Mouse (Mus musculus): ENCODE results near the gene Icmt. TPM values are rescaled to one million over a fixed set of nuclear protein-coding genes. Genes with fewer than 3 reads are reported as not detected.
A peak's percentile ranks its signal among the peaks of the same experiment; 100 is the strongest.

Icmt gene
- polyA plus RNA-seq (2015; fragmentation: Nextera tagmentation; extraction: Ambion mirVana): 20.7 and 21.3 TPM in 2 replicates

DNA sequence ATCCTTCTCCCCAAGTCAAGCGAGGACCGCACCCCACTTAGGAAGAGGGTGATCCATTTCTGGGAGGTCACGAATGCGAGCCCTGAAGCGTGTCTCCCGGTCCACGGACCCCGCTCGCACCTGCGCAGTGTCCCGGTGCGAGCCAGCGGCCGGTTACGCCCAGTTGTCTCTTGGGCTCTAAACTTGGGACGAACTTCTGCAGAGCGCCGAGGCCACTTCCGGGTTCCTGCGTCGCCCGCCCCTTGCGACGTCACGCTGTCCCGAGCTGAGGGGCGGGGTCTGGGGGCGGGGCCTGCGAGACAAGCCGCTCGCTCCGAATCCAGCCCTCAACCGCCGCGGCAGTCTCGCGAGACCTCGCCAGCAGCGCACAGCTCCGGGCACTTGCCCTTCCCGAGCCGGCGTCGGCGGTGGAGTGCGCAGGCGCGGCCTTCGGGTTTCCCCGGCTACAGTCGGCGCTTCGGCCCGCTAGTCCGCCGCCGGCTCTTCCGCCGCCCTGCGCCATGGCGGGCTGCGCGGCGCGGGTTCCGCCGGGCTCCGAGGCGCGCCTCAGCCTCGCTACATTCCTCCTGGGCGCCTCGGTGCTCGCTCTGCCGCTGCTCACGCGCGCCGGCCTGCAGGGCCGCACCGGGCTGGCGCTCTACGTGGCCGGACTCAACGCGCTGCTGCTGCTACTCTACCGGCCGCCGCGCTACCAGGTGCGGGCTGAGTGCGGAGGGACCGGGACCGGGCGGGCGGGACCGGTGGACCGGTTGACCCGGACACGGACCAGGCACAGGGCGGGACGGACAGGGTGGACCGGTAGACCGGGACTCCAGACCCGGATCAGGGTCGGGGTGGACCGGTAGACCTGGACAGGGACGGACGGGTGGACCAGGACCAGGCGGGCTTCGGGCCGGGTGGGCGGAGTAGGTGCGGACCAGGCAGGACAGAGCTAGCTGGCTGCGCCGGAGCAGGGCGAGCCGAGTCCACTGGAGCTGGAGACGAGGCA is at the start of gene Icmt:
Icmt (plus strand) TSS at position 354 of the 988 bp plus-strand sequence.
- Histone ChIP-seq H3K4me2 (ENCODE audit: low read length) (peak within 1 kb of the TSS; percentile 85), H3K4me3 (replicated peaks; ENCODE audit: low read length) (peak within 1 kb of the TSS; percentile 54), H3K27me3 (replicated peaks; ENCODE audit: control insufficient read depth, insufficient read depth, low read length) (peaks cover 30% of the 10 kb centered on the region), H3K36me3 (ENCODE audit: control insufficient read depth, insufficient read depth) (no peaks in the 10 kb centered on the region; the same call in 1 of the 2 replicates), H3K4me1 (replicated peaks; ENCODE audit: control insufficient read depth, insufficient read depth, low read length) (peaks cover 23% of the 10 kb centered on the region), H3K9me3 (ENCODE audit: control insufficient read depth, low read length) (no peaks in the 10 kb centered on the region), H3K27ac (ENCODE audit: low read length) (peak within 1 kb of the TSS; percentile 69; the same call in 1 of the 2 replicates), H3K9ac (replicated peaks; ENCODE audit: low read depth, low read length) (peak within 1 kb of the TSS; percentile 93)
- WGBS: under 1% methylated on average over 119 of the region's 119 CpGs
- ATAC-seq: peak; percentile 96

DNA sequence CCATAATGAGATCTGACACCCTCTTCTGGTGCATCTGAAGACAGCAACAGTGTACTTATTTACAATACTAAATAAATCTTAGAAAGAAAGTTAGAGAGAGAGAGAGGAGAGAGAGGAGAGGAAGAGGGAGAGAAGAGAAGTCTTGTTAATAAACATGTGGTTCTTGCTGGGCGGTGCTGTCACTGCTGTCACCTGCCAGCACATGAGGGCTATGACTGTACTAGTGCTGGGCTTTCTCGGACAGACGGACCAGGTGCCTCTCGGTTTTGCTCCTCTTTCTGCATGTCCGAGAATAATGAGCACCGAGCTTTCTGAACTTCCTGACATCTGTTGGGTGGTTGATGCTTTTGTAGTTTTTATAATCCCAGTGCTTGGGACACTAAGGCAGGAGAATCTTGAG is 46.4 kb upstream of the Icmt start:
- Histone ChIP-seq H3K27me3 (replicated peaks; ENCODE audit: control insufficient read depth, insufficient read depth, low read length) (no peaks in the 10 kb centered on the region), H3K9me3 (ENCODE audit: control insufficient read depth, low read length) (no peaks in the 10 kb centered on the region), H3K36me3 (ENCODE audit: control insufficient read depth, insufficient read depth) (no peaks in the 10 kb centered on the region), H3K9ac (replicated peaks; ENCODE audit: low read depth, low read length) (no peak overlapping the region), H3K4me3 (replicated peaks; ENCODE audit: low read length) (no peak overlapping the region), H3K4me1 (replicated peaks; ENCODE audit: control insufficient read depth, insufficient read depth, low read length) (peaks cover 12% of the 10 kb centered on the region), H3K4me2 (ENCODE audit: low read length) (no peak overlapping the region), H3K27ac (ENCODE audit: low read length) (no peak overlapping the region)
- no peak for ATAC-seq
- 86% methylated on average over 6 of the region's 6 CpGs for whole genome bisulfite sequencing

DNA sequence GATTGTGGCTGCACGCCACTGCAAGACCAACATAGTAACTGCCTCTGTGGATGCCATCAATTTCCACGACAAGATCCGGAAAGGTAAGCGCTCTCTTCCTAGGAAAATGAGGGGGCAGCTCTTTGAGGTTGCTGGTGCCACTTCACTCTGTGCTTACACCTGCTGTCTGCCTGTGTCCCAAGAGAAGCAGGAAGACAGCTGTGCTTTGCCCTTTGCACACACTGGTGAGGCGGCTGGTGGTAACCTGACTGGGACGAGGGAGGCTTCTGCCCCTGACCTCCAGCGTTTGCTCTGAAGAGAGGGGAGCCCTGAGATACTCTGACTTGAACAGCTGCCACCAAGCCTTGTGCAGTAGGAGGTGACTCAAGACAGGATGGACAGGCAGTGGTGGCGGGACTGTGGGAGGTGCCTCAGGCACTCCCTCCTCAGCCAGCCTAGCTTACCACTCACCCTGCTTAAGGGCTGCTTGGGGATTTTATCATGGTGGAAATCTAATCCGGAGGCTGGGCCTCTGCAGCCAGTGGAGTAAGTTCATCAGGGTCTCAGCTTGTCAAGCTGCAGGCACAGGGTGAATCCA is 43.8 kb upstream of the Icmt start:
- WGBS: 83% methylated on average over 9 of the region's 9 CpGs
- Histone ChIP-seq H3K9ac (replicated peaks; ENCODE audit: low read depth, low read length) (no peak overlapping the region), H3K9me3 (ENCODE audit: control insufficient read depth, low read length) (no peaks in the 10 kb centered on the region), H3K27ac (ENCODE audit: low read length) (no peak overlapping the region), H3K4me1 (replicated peaks; ENCODE audit: control insufficient read depth, insufficient read depth, low read length) (peaks cover 12% of the 10 kb centered on the region; the same call in 1 of the 2 replicates), H3K36me3 (ENCODE audit: control insufficient read depth, insufficient read depth) (no peaks in the 10 kb centered on the region), H3K4me3 (replicated peaks; ENCODE audit: low read length) (no peak overlapping the region), H3K4me2 (ENCODE audit: low read length) (no peak overlapping the region), H3K27me3 (replicated peaks; ENCODE audit: control insufficient read depth, insufficient read depth, low read length) (no peaks in the 10 kb centered on the region)
- no peak for ATAC-seq

DNA sequence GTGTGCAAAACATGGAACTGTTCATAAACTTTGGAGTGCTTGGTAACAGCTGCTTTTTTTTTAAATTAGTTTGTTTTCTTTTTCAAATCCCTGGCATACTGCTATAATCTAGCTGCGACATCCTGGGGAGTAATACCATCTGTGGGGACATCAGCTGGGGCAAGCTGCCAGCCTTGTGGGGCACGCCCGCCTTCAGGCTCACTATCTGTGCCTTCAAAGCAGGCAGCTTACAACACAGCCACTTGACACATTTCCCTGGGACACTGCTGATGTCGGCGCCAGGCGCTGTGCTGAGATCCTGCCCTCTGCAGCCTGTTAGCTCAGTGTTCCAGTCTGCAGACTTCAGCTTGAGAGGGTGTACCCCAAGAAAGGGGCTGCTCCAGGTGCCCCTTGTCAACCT is 40.0 kb upstream of the Icmt start:
- Histone ChIP-seq H3K9ac (replicated peaks; ENCODE audit: low read depth, low read length) (no peak overlapping the region), H3K4me3 (replicated peaks; ENCODE audit: low read length) (no peak overlapping the region), H3K36me3 (ENCODE audit: control insufficient read depth, insufficient read depth) (no peaks in the 10 kb centered on the region), H3K9me3 (ENCODE audit: control insufficient read depth, low read length) (no peaks in the 10 kb centered on the region), H3K4me2 (ENCODE audit: low read length) (no peak overlapping the region), H3K27ac (ENCODE audit: low read length) (no peak overlapping the region), H3K27me3 (replicated peaks; ENCODE audit: control insufficient read depth, insufficient read depth, low read length) (no peaks in the 10 kb centered on the region), H3K4me1 (replicated peaks; ENCODE audit: control insufficient read depth, insufficient read depth, low read length) (peaks cover 12% of the 10 kb centered on the region; the same call in 1 of the 2 replicates)
- 44% methylated on average over 6 of the region's 6 CpGs for WGBS
- ATAC-seq: peak; percentile 71

DNA sequence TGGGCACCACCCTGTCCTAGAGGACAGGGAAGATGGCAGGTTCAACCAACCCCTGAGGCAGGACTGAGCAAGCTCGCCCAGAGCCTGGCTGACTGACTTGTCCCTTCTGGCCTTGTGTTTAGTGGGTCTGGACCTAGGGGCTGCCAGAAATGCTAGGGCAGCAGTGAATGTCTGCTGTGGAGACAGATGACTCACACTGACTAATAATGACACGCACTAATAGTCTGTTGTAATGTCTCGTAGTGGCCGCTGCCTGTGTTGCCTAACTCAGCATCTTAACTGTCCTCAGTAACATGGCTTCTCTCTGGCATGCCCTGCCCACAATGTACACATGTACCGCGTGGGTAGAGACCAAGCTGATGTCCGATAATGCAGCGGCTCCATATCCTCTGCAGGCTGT is 36.6 kb upstream of the Icmt start:
- Histone ChIP-seq H3K27me3 (replicated peaks; ENCODE audit: control insufficient read depth, insufficient read depth, low read length) (no peaks in the 10 kb centered on the region), H3K9me3 (ENCODE audit: control insufficient read depth, low read length) (no peaks in the 10 kb centered on the region), H3K36me3 (ENCODE audit: control insufficient read depth, insufficient read depth) (no peaks in the 10 kb centered on the region), H3K4me1 (replicated peaks; ENCODE audit: control insufficient read depth, insufficient read depth, low read length) (peaks cover 22% of the 10 kb centered on the region), H3K27ac (ENCODE audit: low read length) (no peak overlapping the region), H3K9ac (replicated peaks; ENCODE audit: low read depth, low read length) (no peak overlapping the region), H3K4me2 (ENCODE audit: low read length) (no peak overlapping the region), H3K4me3 (replicated peaks; ENCODE audit: low read length) (no peak overlapping the region)
- ATAC-seq: no peak
- WGBS: 93% methylated on average over 8 of the region's 8 CpGs

DNA sequence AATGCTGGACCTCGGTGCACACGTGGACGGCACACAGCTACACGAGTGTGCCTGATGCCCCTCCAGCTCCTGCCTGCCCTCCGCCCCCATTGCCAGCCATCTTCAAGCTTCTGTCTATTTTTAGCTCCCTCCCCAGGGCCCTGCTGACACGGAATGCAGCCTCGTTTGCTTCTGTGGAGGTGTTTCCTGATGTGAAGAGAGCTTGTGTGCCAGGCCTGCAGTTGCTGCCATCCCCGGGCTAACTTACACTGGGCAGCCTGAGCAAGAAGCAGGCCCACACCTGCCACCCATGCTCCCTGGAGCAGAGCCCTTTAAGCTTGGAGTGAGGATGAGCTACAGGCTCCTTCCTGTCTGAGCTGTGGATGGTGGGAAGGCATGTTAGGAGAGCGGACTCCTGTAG is 34.8 kb upstream of the Icmt start:
- WGBS: 76% methylated on average over 9 of the region's 9 CpGs
- Histone ChIP-seq H3K9me3 (ENCODE audit: control insufficient read depth, low read length) (no peaks in the 10 kb centered on the region), H3K9ac (replicated peaks; ENCODE audit: low read depth, low read length) (no peak overlapping the region), H3K4me2 (ENCODE audit: low read length) (no peak overlapping the region), H3K36me3 (ENCODE audit: control insufficient read depth, insufficient read depth) (no peaks in the 10 kb centered on the region), H3K4me3 (replicated peaks; ENCODE audit: low read length) (no peak overlapping the region), H3K4me1 (replicated peaks; ENCODE audit: control insufficient read depth, insufficient read depth, low read length) (peaks cover 26% of the 10 kb centered on the region), H3K27ac (ENCODE audit: low read length) (no peak overlapping the region), H3K27me3 (replicated peaks; ENCODE audit: control insufficient read depth, insufficient read depth, low read length) (no peaks in the 10 kb centered on the region)
- no peak for ATAC-seq

DNA sequence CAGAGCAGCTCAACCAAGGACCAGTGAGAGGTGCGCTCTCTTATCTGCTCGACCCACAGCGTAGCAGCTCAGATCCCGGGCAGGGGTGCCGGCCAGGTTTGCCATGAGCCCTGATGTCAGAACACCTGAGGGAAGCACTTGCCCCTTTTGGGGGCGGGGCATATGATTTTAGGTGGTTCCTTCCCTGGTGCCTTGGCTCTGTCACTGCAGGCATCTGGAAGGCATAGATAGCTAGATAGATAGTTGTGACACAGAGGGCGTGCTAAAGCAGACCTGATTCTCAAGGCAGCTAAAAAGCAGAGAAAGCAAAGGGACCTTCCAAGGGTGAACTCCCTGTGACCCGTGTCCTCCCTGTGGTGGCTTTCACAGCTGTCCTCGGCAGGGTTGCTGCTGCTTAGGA is 33.9 kb upstream of the Icmt start:
- Histone ChIP-seq H3K36me3 (ENCODE audit: control insufficient read depth, insufficient read depth) (no peaks in the 10 kb centered on the region), H3K27me3 (replicated peaks; ENCODE audit: control insufficient read depth, insufficient read depth, low read length) (no peaks in the 10 kb centered on the region), H3K9me3 (ENCODE audit: control insufficient read depth, low read length) (no peaks in the 10 kb centered on the region), H3K4me1 (replicated peaks; ENCODE audit: control insufficient read depth, insufficient read depth, low read length) (peaks cover 25% of the 10 kb centered on the region), H3K4me2 (ENCODE audit: low read length) (no peak overlapping the region), H3K9ac (replicated peaks; ENCODE audit: low read depth, low read length) (no peak overlapping the region), H3K27ac (ENCODE audit: low read length) (no peak overlapping the region), H3K4me3 (replicated peaks; ENCODE audit: low read length) (no peak overlapping the region)
- no peak for ATAC-seq
- 69% methylated on average over 9 of the region's 9 CpGs for WGBS

DNA sequence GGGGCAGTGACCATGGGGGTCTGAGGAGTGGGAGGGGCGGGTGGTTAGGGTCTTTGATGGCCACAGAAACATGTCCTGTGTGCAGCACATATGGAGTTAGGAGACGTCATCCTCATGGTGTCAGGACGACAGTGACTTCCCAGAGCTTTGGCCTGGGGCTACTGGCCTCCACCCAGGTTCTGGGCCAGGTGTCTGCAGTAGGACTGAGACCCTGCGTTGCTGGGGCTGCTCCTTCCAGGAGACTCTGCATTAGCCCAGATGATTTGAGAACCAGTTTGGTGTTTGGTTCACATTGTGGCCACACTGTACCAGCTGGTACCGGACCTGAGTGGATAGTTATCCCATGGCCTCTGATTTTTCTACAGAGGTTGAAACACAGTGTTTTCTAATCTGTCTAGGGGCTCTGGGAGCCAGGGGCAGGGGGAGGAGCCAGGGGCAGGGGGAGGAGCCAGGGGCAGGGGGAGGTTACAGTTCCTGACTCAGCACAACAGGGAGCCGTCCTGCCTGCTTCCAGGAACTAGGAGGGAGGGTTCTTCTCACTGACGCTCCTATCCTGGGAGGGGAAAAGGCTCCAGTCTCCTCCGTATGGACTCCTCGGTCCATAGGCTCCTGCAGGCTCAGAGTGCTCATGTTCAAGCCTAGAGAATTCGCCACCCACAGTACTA is 33.4 kb upstream of the Icmt start:
- ATAC-seq: no peak
- no peak overlapping the region for H3K4me2 ChIP-seq (ENCODE audit: low read length)
- no peak overlapping the region for H3K4me3 ChIP-seq (replicated peaks; ENCODE audit: low read length)
- H3K4me1 ChIP-seq (replicated peaks; ENCODE audit: control insufficient read depth, insufficient read depth, low read length): peaks cover 25% of the 10 kb centered on the region
- no peaks in the 10 kb centered on the region for H3K9me3 ChIP-seq (ENCODE audit: control insufficient read depth, low read length)
- 34% methylated on average over 10 of the region's 10 CpGs for WGBS
- no peak overlapping the region for H3K27ac ChIP-seq (ENCODE audit: low read length)
- no peaks in the 10 kb centered on the region for H3K27me3 ChIP-seq (replicated peaks; ENCODE audit: control insufficient read depth, insufficient read depth, low read length)
- no peaks in the 10 kb centered on the region for H3K36me3 ChIP-seq (ENCODE audit: control insufficient read depth, insufficient read depth)
- no peak overlapping the region for H3K9ac ChIP-seq (replicated peaks; ENCODE audit: low read depth, low read length)

DNA sequence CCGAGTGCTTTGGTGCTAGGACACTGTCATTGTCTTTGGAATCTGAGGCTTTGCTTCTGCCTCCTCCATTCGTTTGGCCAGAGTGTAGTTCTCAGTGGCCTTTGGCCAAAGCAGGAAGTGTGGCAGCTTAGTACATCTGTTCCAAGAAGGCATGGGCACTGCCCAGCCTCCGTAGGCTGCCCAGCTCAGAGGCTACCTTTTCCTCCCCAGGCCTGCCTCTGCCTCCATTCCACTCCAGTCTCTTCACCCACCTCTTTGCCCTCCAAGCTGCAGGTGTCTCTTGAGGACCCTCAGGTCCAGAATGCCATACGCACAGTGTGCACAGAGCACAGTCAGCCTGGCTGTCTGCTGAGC is 32.9 kb upstream of the Icmt start:
- no peaks in the 10 kb centered on the region for H3K36me3 ChIP-seq (ENCODE audit: control insufficient read depth, insufficient read depth)
- H3K4me2 ChIP-seq (ENCODE audit: low read length): no peak overlapping the region
- H3K27ac ChIP-seq (ENCODE audit: low read length): no peak overlapping the region
- WGBS: 51% methylated on average over 4 of the region's 4 CpGs
- no peaks in the 10 kb centered on the region for H3K27me3 ChIP-seq (replicated peaks; ENCODE audit: control insufficient read depth, insufficient read depth, low read length)
- H3K4me1 ChIP-seq (replicated peaks; ENCODE audit: control insufficient read depth, insufficient read depth, low read length): peaks cover 25% of the 10 kb centered on the region
- no peak overlapping the region for H3K4me3 ChIP-seq (replicated peaks; ENCODE audit: low read length)
- ATAC-seq: no peak
- H3K9me3 ChIP-seq (ENCODE audit: control insufficient read depth, low read length): no peaks in the 10 kb centered on the region
- H3K9ac ChIP-seq (replicated peaks; ENCODE audit: low read depth, low read length): no peak overlapping the region

Data from forebrain, embryonic 16.5 days (tissue).